Mouse (Mus musculus): ENCODE results near the gene Ssh1.

GRCm38 (mm10) chr5:114027217-114027944, 33.7 kb upstream of the Ssh1 start:
- TF ChIP-seq CTCF (IDR thresholded peaks at IDR 0.05; ENCODE audit: borderline replicate concordance, control insufficient read depth, extremely low read depth, insufficient read depth, low read length, poor library complexity) (no peak), POLR2A (IDR thresholded peaks at IDR 0.05; ENCODE audit: control insufficient read depth, extremely low read depth, insufficient read depth, low read length, poor library complexity) (no peak)

Measured in thymus, adult 2 months (tissue).